Mouse (Mus musculus) ES-E14 (cell line): Measurements from ENCODE around the gene Lexm.

ENCODE experiments used
- CHD2 ChIP-seq: IDR thresholded peaks from 2 replicates; pipeline ENCODE4 v1.6.1; 2014; ENCODE audit warnings: mild to moderate bottlenecking, low read depth, low read length, inconsistent platforms
- ZC3H11A ChIP-seq: IDR thresholded peaks from 2 replicates; pipeline ENCODE4 v1.6.1; 2012; ENCODE audit warnings: low read depth, mild to moderate bottlenecking, inconsistent platforms, low read length, borderline replicate concordance
- ZNF384 ChIP-seq: IDR thresholded peaks from 2 replicates; pipeline ENCODE4 v1.6.1; 2012; ENCODE audit warnings: low read depth, low read length, inconsistent platforms

DNA sequence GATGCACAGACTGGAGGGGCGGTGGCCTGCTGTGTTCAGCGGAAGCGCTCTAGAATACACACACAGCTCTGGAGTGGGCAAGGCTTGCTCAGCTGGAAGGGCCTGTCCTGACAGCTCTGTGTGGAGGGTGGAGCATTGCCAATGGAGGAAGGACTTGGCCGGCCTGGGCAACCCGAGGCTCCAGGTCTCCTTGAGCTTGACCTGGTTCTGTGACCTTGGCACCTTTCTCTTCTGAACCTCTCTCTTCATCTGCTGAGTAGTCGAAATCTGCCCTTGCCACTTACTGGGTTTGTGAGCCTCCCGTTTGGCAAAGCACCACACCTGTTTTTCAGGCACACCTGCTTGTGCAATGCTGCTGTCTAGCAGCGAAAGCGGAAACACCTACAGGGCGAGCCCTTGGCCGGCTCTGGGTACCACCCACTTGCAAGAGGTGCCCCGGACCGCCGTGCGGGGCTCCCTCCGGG, 5.0 kb upstream of the Lexm start, which contains the start of gene Ttc22:
- TF ChIP-seq ZNF384 (no peak), CHD2 (no peak), ZC3H11A (no peak)
